ENCODE assay signal across 10 mouse cellular contexts in genomic region chr7:29989031-29989430, GRCm38 (mm10). TPM values are rescaled to one million over a fixed set of nuclear protein-coding genes. Genes with fewer than 3 reads are reported as not detected.
DNase-seq lines count a peak whose midpoint lies in the region; ATAC-seq and TF ChIP-seq lines count a peak whose summit lies in the region.
"Had no signal": no experiment of that assay in that cellular context is flagged by ENCODE, and none has a peak within 500 bp of the region (broad histone marks: within the 10 kb centered on the region; RNA-seq: fewer than 3 reads in every experiment).

No protein-coding gene starts in this region.

- no peaks in the 10 kb centered on the region for H3K27me3 ChIP-seq in limb, embryonic 12.5 days
- no peaks in the 10 kb centered on the region for H3K27me3 ChIP-seq in limb, embryonic 10.5 days (ENCODE audit: low read depth, poor library complexity, severe bottlenecking)
- H3K27me3 ChIP-seq in liver, embryonic 14.5 days (ENCODE audit: control insufficient read depth, insufficient read depth, low read length), result no peaks in the 10 kb centered on the region
- H3K27me3 ChIP-seq: lung, embryonic 15.5 days had no signal

- no peak overlapping the region for H3K9ac ChIP-seq in limb, embryonic 12.5 days (replicated peaks)
- no peak overlapping the region for H3K9ac ChIP-seq in liver, embryonic 14.5 days (replicated peaks)
- H3K9ac ChIP-seq: forebrain, postnatal 0 days; lung, embryonic 15.5 days had no signal

- no peak for TF ChIP-seq CTCF in liver, embryonic 14.5 days (IDR thresholded peaks at IDR 0.05; ENCODE audit: low read depth)

- H3K27ac ChIP-seq in limb, embryonic 12.5 days, result 0 out of 2 replicates have a peak overlapping the region, but pooled peaks have one; percentile 17
- no peak overlapping the region for H3K27ac ChIP-seq in limb, embryonic 10.5 days
- no peak overlapping the region for H3K27ac ChIP-seq in liver, embryonic 14.5 days
- H3K27ac ChIP-seq: lung, embryonic 15.5 days had no signal

- WGBS in limb, embryonic 12.5 days, result 86% methylated on average over 11 of the region's 11 CpGs
- 92% methylated on average over 11 of the region's 11 CpGs for WGBS in limb, embryonic 10.5 days
- WGBS in liver, embryonic 14.5 days (ENCODE audit: insufficient replicate concordance), result 82% methylated on average over 11 of the region's 11 CpGs

- H3K4me3 ChIP-seq in limb, embryonic 12.5 days (replicated peaks), result no peak overlapping the region
- H3K4me3 ChIP-seq in limb, embryonic 10.5 days, result no peak overlapping the region
- H3K4me3 ChIP-seq in liver, embryonic 14.5 days (ENCODE audit: insufficient read depth in 1 of 2, low read depth in 2 of 2, low read length in 2 of 2), result no peak overlapping the region
- H3K4me3 ChIP-seq: lung, embryonic 15.5 days had no signal

- no peak for DNase-seq in limb, embryonic 10.5 days (ENCODE audit: low spot score)
- peak; percentile 55 to 73 for DNase-seq in kidney, postnatal 25 days
- no peak for DNase-seq in liver, embryonic 14.5 days (ENCODE audit: low read depth in 3 of 3, low spot score in 3 of 3)
- peak; percentile 87 for DNase-seq in yolk sac, embryonic 10.5 days (ENCODE audit: low spot score)
- no peak for DNase-seq in cerebellum, adult 18-20 months
- no peak for DNase-seq in lung, postnatal 36 days
- no peak for DNase-seq in thymus, postnatal 36 days
- DNase-seq: forebrain, postnatal 0 days had no signal

- H3K4me2 ChIP-seq in limb, embryonic 12.5 days, result no peak overlapping the region
- no peak overlapping the region for H3K4me2 ChIP-seq in liver, embryonic 14.5 days (ENCODE audit: low read depth)
- H3K4me2 ChIP-seq: lung, embryonic 15.5 days had no signal

- no peaks in the 10 kb centered on the region for H3K9me3 ChIP-seq in limb, embryonic 12.5 days
- H3K9me3 ChIP-seq in limb, embryonic 10.5 days (replicated peaks), result no peaks in the 10 kb centered on the region
- H3K9me3 ChIP-seq in liver, embryonic 14.5 days (ENCODE audit: control insufficient read depth, low read length), result no peaks in the 10 kb centered on the region
- H3K9me3 ChIP-seq: lung, embryonic 15.5 days had no signal

- peaks cover 70% of the 10 kb centered on the region for H3K36me3 ChIP-seq in limb, embryonic 12.5 days
- H3K36me3 ChIP-seq in limb, embryonic 10.5 days, result peaks cover 84% of the 10 kb centered on the region
- peaks cover 12% of the 10 kb centered on the region for H3K36me3 ChIP-seq in liver, embryonic 14.5 days (replicated peaks; ENCODE audit: control insufficient read depth, insufficient read depth, low read depth)

- no peak for ATAC-seq in limb, embryonic 12.5 days (ENCODE audit: insufficient number of reproducible peaks, insufficient read depth, low FRiP score, low TSS enrichment, low read depth)
- peak; percentile 55 for ATAC-seq in liver, embryonic 14.5 days (ENCODE audit: insufficient read depth)
- ATAC-seq: forebrain, postnatal 0 days had no signal

- no peak for TF ChIP-seq EP300 in liver, embryonic 14.5 days (IDR thresholded peaks at IDR 0.05; ENCODE audit: low read depth)

- peaks cover 10% of the 10 kb centered on the region; the same call in 1 of the 2 replicates for H3K4me1 ChIP-seq in limb, embryonic 12.5 days (replicated peaks)
- peaks cover 7% of the 10 kb centered on the region; the same call in 1 of the 2 replicates for H3K4me1 ChIP-seq in limb, embryonic 10.5 days
- peaks cover 3 to 4% of the 10 kb centered on the region in 2 experiments; a peak in 3 of 4 replicates for H3K4me1 ChIP-seq in liver, embryonic 14.5 days (replicated peaks; ENCODE audit: control insufficient read depth in 2 of 2, insufficient read depth in 2 of 2, low read length in 1 of 2)

RNA-seq across cellular contexts. Expression of gene Zfp568, which starts 5.3 kb away (rescaled TPM):
- 31.5 and 33.0 TPM in 2 replicates for polyA plus RNA-seq in limb, embryonic 12.5 days (2016; fragmentation: Nextera tagmentation; extraction: Ambion mirVana)
- polyA plus RNA-seq in limb, embryonic 10.5 days (2016; fragmentation: Nextera tagmentation; extraction: Ambion mirVana), result 35.6 and 37.3 TPM in 2 replicates
- polyA plus RNA-seq in liver, embryonic 14.5 days (2012; rRNA removed), result 4.5 and 6.1 TPM in 2 replicates
- 7.0 and 8.2 TPM in 2 replicates for polyA plus RNA-seq in liver, embryonic 14.5 days (2014; fragmentation: Nextera tagmentation; extraction: Ambion mirVana)

RNA-seq across cellular contexts. Expression of gene Zfp74, which starts 35.1 kb away (rescaled TPM):
- polyA plus RNA-seq in limb, embryonic 12.5 days (2016; fragmentation: Nextera tagmentation; extraction: Ambion mirVana), result 15.5 and 18.0 TPM in 2 replicates
- 11.5 and 15.9 TPM in 2 replicates for polyA plus RNA-seq in limb, embryonic 10.5 days (2016; fragmentation: Nextera tagmentation; extraction: Ambion mirVana)
- polyA plus RNA-seq in liver, embryonic 14.5 days (2012; rRNA removed), result 1.5 and 1.7 TPM in 2 replicates
- 0.85 and 1.8 TPM in 2 replicates for polyA plus RNA-seq in liver, embryonic 14.5 days (2014; fragmentation: Nextera tagmentation; extraction: Ambion mirVana)

Comparison
In these comparisons a context has a peak if more than half of its experiments do, and no peak if none do; other contexts are left out.
1. DNase-seq: peak in kidney, postnatal 25 days (2 of 2) and yolk sac, embryonic 10.5 days (single experiment); none in limb, embryonic 10.5 days (single experiment), liver, embryonic 14.5 days (0 of 3), cerebellum, adult 18-20 months (0 of 2), lung, postnatal 36 days (single experiment) and thymus, postnatal 36 days (0 of 2).